Mouse (Mus musculus) kidney, postnatal 10 days (tissue): ENCODE results near the gene Arl8b.
"Not testable (repeated sequence)": the region's sequence is repeated elsewhere in the genome, so short reads cannot be mapped to it uniquely, and the experiment has no call there.

Experiments
- DNase-seq: peaks from one replicate; pipeline ENCODE4 v3.0.0; 2021; ENCODE audit warnings: mixed read lengths

Gene Arl8b

GRCm38 (mm10) chr6:108837081-108837480, 54.2 kb downstream of the Arl8b start:
- DNase-seq: no peak

- no peak for DNase-seq
Measured at GRCm38 (mm10) chr6:108837958-108838357, 55.1 kb downstream of the Arl8b start.

GRCm38 (mm10) chr6:108839432-108839831, 56.5 kb downstream of the Arl8b start:
- DNase-seq: no peak

GRCm38 (mm10) chr6:108840861-108841640, 58.2 kb downstream of the Arl8b start:
- no peak for DNase-seq

- DNase-seq: no peak
Measured at GRCm38 (mm10) chr6:108843664-108844063, 60.8 kb downstream of the Arl8b start.

GRCm38 (mm10) chr6:108844093-108844492, 61.2 kb downstream of the Arl8b start:
- no peak for DNase-seq

GRCm38 (mm10) chr6:108844771-108845170, 61.9 kb downstream of the Arl8b start:
- DNase-seq: no peak

- no peak for DNase-seq
Measured at GRCm38 (mm10) chr6:108852088-108852670, 69.3 kb downstream of the Arl8b start.

GRCm38 (mm10) chr6:108852986-108853385, 70.1 kb downstream of the Arl8b start:
- no peak for DNase-seq

GRCm38 (mm10) chr6:108858583-108858982, 75.7 kb downstream of the Arl8b start:
- DNase-seq: peak; percentile 27

- no peak for DNase-seq
Measured at GRCm38 (mm10) chr6:108861226-108861625, 78.3 kb downstream of the Arl8b start.

- DNase-seq: peak; percentile 27
Measured at GRCm38 (mm10) chr6:108862548-108862947, 79.6 kb downstream of the Arl8b start.

- no peak for DNase-seq
Measured at GRCm38 (mm10) chr6:108866317-108866716, 83.4 kb downstream of the Arl8b start.

GRCm38 (mm10) chr6:108869031-108869430, 86.1 kb downstream of the Arl8b start:
- not testable (repeated sequence) for DNase-seq

- no peak for DNase-seq
Measured at GRCm38 (mm10) chr6:108870421-108870820, 87.5 kb downstream of the Arl8b start.

- DNase-seq: no peak
Measured at GRCm38 (mm10) chr6:108871251-108871650, 88.4 kb downstream of the Arl8b start.
